Mouse (Mus musculus) ES-E14 (cell line): ENCODE results near the gene Zc3h8. TPM values are rescaled to one million over a fixed set of nuclear protein-coding genes. Genes with fewer than 3 reads are reported as not detected.

Experiments used
- DNase-seq: peaks from one replicate; pipeline ENCODE4 v3.0.0-alpha.2; 2013; ENCODE audit warnings: low read depth, low spot score
- H3K27ac ChIP-seq: 2 replicates; pipeline ENCODE4 v1.5.1; 2012; ENCODE audit warnings: low read depth, mild to moderate bottlenecking, low read length, moderate library complexity, mixed read lengths; ENCODE audit not compliant: poor library complexity, insufficient read depth, severe bottlenecking
- H3K36me3 ChIP-seq: 2 replicates; pipeline ENCODE4 v1.6.1; 2012; ENCODE audit warnings: mild to moderate bottlenecking, low read length, moderate library complexity, mixed read lengths; ENCODE audit not compliant: control insufficient read depth, poor library complexity, insufficient read depth, severe bottlenecking
- H3K4me1 ChIP-seq, 2 experiments: fragments of 150-350 bp in 1 of 2; sonication (generic) in 1 of 2; 2 replicates each; pipeline ENCODE4 v1.6.1; 2012; ENCODE audit warnings: low read length in 2 of 2, mild to moderate bottlenecking in 1 of 2, mixed read lengths in 1 of 2; ENCODE audit not compliant: control insufficient read depth in 2 of 2, insufficient read depth in 2 of 2, poor library complexity in 1 of 2
- H3K4me3 ChIP-seq, 2 experiments: fragments of 150-350 bp in 1 of 2; sonication (generic) in 1 of 2; 2 replicates each; pipeline ENCODE4 v1.5.1; 2012; ENCODE audit warnings: low read length in 2 of 2, low read depth in 1 of 2, mild to moderate bottlenecking in 1 of 2, mixed read lengths in 1 of 2; ENCODE audit not compliant: insufficient read depth in 1 of 2, poor library complexity in 1 of 2, severe bottlenecking in 1 of 2
- H3K9ac ChIP-seq: 2 replicates; pipeline ENCODE4 v1.6.1; 2012; ENCODE audit warnings: low read depth, mild to moderate bottlenecking, low read length, mixed read lengths; ENCODE audit not compliant: poor library complexity, insufficient read depth, severe bottlenecking
- H3K9me3 ChIP-seq: fragments of 150-350 bp; sonication (generic); 2 replicates; pipeline ENCODE4 v1.6.1; 2012; ENCODE audit warnings: low read depth, mild to moderate bottlenecking, low read length; ENCODE audit not compliant: control insufficient read depth, insufficient read depth
- CHD2 ChIP-seq: IDR thresholded peaks from 2 replicates; pipeline ENCODE4 v1.6.1; 2014; ENCODE audit warnings: mild to moderate bottlenecking, low read depth, low read length, inconsistent platforms
- HCFC1 ChIP-seq: IDR thresholded peaks from 2 replicates; pipeline ENCODE4 v1.6.1; 2012; ENCODE audit warnings: low read length, inconsistent platforms, borderline replicate concordance; ENCODE audit not compliant: insufficient read depth
- MAFK ChIP-seq: IDR thresholded peaks from 2 replicates; pipeline ENCODE4 v1.6.1; 2014; ENCODE audit warnings: mild to moderate bottlenecking, low read depth, low read length, inconsistent platforms; ENCODE audit not compliant: insufficient read depth
- ZC3H11A ChIP-seq: IDR thresholded peaks from 2 replicates; pipeline ENCODE4 v1.6.1; 2012; ENCODE audit warnings: low read depth, mild to moderate bottlenecking, inconsistent platforms, low read length, borderline replicate concordance
- ZNF384 ChIP-seq: IDR thresholded peaks from 2 replicates; pipeline ENCODE4 v1.6.1; 2012; ENCODE audit warnings: low read depth, low read length, inconsistent platforms
- in situ Hi-C, 2 experiments: fragments of 600-800 bp; cut with MboI; formaldehyde crosslinking; loops; one replicate each; pipeline ENCODE4 v1.15.1; 2025; ENCODE audit warnings: low sequenced_read_pairs in 2 of 2, inconsistent platforms in 1 of 2; ENCODE audit not compliant: unreplicated experiment in 2 of 2
- total RNA-seq: library from RNA; depleted of rRNA; stranded (reverse); fragments of 300-350 nt; gene quantifications from 2 replicates; pipeline ENCODE4 v1.2.3, GENCODE M21; 2012; rRNA removed

Zc3h8 gene
- 19.5 and 20.9 TPM in 2 replicates for total RNA-seq

- no peaks in the 10 kb centered on the region for H3K9me3 ChIP-seq
- DNase-seq, result peak; percentile 91
- no peak for TF ChIP-seq ZC3H11A
- no peak for TF ChIP-seq ZNF384
- TF ChIP-seq MAFK, result no peak
- no peak for TF ChIP-seq CHD2
- peak; percentile 67; the same call in 1 of the 2 replicates for TF ChIP-seq HCFC1
- peak within 1 kb of the TSS; percentile 43; the same call in 1 of the 2 replicates for H3K27ac ChIP-seq
- H3K36me3 ChIP-seq, result 0 out of 2 replicates have a peak, but pooled peaks cover 3% of the 10 kb centered on the region
- no peaks in the 10 kb centered on the region for H3K4me1 ChIP-seq
- in situ Hi-C loops, result no loop called here
- peak within 1 kb of the TSS; percentile 85 for H3K9ac ChIP-seq
- peak within 1 kb of the TSS; percentile 76 to 81 for H3K4me3 ChIP-seq
These were observed at the start of gene Zc3h8 for GRCm38 (mm10) chr2:128943538-128944528. Gene Zc3h8, minus strand, starts transcription at chr2:128944077.

- DNase-seq, result no peak
- in situ Hi-C loops, result no loop called here
- Histone ChIP-seq H3K4me3 (no peak overlapping the region), H3K9me3 (no peaks in the 10 kb centered on the region), H3K36me3 (no peaks in the 10 kb centered on the region), H3K27ac (no peak overlapping the region), H3K9ac (no peak overlapping the region), H3K4me1 (no peaks in the 10 kb centered on the region)
- TF ChIP-seq CHD2, result no peak
- no peak for TF ChIP-seq ZC3H11A
- TF ChIP-seq MAFK, result no peak
- no peak for TF ChIP-seq ZNF384
- TF ChIP-seq HCFC1, result no peak
These were observed 40.9 kb upstream of the Zc3h8 start for GRCm38 (mm10) chr2:128984746-128985145.

GRCm38 (mm10) chr2:128975572-128975971 is 31.7 kb upstream of the Zc3h8 start:
- DNase-seq, result no peak
- H3K4me1 ChIP-seq, result no peaks in the 10 kb centered on the region
- H3K4me3 ChIP-seq, result no peak overlapping the region
- in situ Hi-C loops, result no loop called here
- H3K9me3 ChIP-seq, result no peaks in the 10 kb centered on the region
- no peak overlapping the region for H3K27ac ChIP-seq
- H3K9ac ChIP-seq, result no peak overlapping the region
- TF ChIP-seq CHD2 (no peak), ZC3H11A (no peak), HCFC1 (no peak), MAFK (no peak), ZNF384 (no peak)
- H3K36me3 ChIP-seq, result no peaks in the 10 kb centered on the region

GRCm38 (mm10) chr2:128972301-128972700 is 28.4 kb upstream of the Zc3h8 start:
- Histone ChIP-seq H3K4me3 (no peak overlapping the region), H3K9ac (no peak overlapping the region), H3K9me3 (no peaks in the 10 kb centered on the region), H3K36me3 (no peaks in the 10 kb centered on the region), H3K27ac (no peak overlapping the region), H3K4me1 (peaks cover 2 to 7% of the 10 kb centered on the region in 2 experiments; a peak in 3 of 4 replicates)
- no peak for DNase-seq
- in situ Hi-C loops, result no loop called here
- TF ChIP-seq ZNF384 (no peak), ZC3H11A (no peak), CHD2 (no peak), HCFC1 (no peak), MAFK (no peak)
